Mouse (Mus musculus) kidney, postnatal 14 days (tissue): Measurements from ENCODE around the gene Pik3cb.

Experiments
- DNase-seq: peaks from one replicate; pipeline ENCODE4 v3.0.0; 2022; ENCODE audit warnings: mixed read lengths

Pik3cb gene

GRCm38 (mm10) chr9:99146855-99147735, 6.7 kb upstream of the Pik3cb start:
- no peak for DNase-seq

DNA sequence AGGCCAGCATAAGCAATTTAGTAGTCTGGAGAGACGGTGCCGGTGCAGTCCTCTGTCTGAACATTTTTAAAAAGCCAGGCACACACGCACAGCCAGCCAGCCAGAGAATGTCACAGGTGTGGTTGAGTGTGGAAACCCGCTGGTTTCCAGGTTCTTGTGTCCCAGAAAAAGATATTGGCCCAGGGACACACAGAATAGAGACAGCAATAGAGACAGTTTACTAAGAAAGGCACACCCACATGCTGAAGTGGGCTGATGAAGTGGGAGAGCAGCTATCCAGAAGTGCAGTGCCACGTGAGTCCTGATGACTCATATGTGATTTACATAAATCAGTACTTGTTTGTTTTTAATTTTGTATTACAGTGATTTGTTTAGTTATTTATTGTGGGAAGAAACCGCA, 5.3 kb upstream of the Pik3cb start:
- DNase-seq = no peak

DNA sequence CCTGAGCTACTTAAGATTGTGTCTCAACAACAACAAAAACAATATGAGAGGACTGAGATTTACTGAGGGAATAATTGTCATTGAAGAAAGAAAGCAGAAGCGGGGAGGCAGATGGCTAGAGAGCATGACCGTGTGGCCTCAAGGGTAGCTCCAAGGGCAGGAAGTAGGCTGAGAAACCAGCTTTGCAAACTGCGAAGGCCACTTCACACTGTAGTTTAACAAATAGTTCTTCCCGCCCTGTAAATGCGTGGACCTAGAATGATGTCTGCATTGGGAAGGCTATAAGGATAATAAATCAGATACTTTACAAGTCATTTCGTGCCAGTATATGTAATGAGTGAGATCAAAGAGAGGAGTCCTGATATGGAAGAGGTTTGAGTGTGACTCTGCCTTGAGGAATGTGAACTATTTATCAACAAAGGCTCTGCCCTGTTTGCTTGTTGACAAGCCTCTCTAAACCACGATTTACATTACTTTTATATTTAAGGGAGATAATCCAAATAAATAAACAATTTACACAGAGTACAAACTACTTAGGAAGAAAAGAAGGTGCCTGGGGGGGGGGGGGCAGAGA, 4.1 kb upstream of the Pik3cb start:
- DNase-seq = no peak

- DNase-seq = no peak
Measured at GRCm38 (mm10) chr9:99141618-99142017, 1.2 kb upstream of the Pik3cb start.

GRCm38 (mm10) chr9:99141171-99141570, 750 bp upstream of the Pik3cb start:
- DNase-seq = no peak

GRCm38 (mm10) chr9:99139194-99140023, 1.0 kb downstream of the Pik3cb start:
- no peak for DNase-seq

DNA sequence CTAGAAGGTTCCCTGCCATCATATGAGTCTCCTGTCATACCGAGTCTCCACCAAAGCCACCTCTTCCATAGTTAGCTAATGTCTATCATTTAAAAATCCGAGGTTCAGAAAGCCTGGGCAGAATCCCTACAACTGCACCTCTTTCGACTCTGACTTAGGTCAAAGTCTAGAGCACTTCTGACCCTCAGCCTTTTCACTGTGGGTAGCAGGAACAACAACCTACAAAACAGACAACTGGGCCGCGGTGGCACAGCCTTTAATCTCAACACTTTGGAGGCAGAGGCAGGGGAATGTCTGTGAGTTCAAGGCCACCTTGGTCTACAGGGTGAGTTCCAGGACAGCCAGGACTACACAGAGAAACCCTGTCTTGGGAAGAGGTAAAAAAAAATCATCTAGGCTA, 3.1 kb downstream of the Pik3cb start:
- DNase-seq = peak; percentile 41

GRCm38 (mm10) chr9:99131951-99132470, 8.4 kb downstream of the Pik3cb start:
- DNase-seq = peak; percentile 52

GRCm38 (mm10) chr9:99131119-99131518, 9.3 kb downstream of the Pik3cb start:
- no peak for DNase-seq

DNA sequence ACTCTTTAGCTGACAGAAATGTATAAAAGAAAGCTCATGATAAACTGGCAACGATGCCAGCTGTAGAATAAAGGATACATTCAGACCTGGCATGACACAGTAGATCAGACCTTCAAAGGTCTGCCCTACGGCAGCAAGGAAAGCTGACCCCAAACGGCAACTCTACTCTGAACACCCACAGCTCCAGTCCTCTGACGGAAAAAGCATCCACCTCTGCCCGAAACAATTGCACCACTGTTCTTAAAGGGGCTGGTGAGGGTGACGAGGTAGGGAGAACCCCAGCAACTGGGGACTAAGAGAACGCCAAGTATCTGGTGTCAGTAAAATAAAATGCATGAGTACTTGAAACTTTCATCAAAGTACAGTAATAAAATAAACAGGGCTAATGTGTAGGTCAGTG, 12.8 kb downstream of the Pik3cb start:
- no peak for DNase-seq

GRCm38 (mm10) chr9:99122749-99123148, 17.7 kb downstream of the Pik3cb start:
- no peak for DNase-seq

DNA sequence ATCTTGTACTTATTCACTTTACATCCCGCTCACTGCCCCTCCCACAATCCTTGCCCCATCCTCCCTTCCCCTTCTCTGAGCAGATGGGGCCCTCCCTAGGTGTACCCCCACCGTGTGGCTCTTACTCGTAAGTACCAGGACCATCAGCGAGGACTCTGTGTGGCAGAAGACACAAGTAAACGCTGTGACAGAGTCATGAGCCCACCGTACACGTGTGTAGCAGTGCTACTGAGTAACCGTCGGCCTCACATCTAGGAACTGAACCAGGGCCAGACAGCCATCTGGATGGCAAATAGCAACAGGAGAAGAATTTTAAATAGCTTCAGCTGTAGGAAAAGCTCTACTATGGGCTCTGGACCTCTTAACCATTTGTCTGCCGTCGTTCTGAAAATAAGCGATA, 28.0 kb downstream of the Pik3cb start:
- no peak for DNase-seq

- DNase-seq = no peak
Measured at GRCm38 (mm10) chr9:99111085-99111484, 29.3 kb downstream of the Pik3cb start.

DNA sequence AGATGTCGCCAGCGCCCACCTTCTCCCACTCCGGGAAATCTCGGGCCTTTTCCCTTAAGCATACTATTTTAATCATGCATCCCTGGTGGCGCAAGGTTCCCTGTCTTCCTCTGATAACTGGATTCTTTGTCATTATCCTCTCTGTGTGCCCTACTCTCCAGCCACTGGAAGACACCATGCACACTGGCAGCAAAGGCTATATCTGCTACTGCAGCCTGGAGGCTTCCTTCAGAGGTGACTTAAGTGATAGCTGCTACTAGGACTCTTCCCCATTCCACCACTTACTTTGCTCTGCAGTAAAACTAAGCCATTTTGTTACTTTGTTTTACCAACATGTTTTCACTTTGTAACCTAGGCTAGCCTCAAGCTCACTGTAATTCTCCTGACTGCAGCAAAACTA, 30.2 kb downstream of the Pik3cb start:
- no peak for DNase-seq

- no peak for DNase-seq
Measured at GRCm38 (mm10) chr9:99109585-99109984, 30.8 kb downstream of the Pik3cb start.

GRCm38 (mm10) chr9:99104449-99104848, 36.0 kb downstream of the Pik3cb start:
- DNase-seq = no peak

- no peak for DNase-seq
Measured at GRCm38 (mm10) chr9:99103865-99104264, 36.6 kb downstream of the Pik3cb start.

DNA sequence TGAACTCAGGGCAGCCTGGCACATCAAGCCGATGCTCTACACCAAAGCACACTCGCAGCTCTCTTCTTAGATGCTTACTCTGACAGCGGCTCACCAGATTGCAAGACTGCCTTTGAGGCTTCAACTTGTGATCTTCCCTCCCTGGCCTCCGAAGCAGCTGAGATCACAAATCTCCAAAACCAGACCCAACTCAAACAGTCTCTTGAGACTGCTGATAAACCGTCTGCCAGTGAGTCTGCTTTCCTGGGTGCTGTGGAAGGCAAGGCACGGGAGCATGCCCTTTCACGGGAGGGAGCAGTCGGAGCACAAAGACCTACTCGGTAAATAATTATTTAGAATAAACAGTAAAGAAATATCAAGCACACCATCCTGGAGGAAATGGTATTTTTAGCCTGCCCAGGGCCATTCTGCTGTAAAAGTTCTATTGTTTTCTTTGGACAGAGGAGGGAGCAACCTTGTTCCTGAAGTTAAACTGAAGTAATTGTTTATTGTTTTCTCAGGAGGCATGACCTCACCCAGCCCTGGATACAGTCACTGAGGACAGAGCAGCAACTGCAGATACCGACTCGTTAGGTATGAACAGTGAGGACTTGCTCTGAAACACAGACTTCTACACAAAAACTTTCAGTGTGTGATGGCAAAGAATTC, 41.8 kb downstream of the Pik3cb start:
- DNase-seq = peak; percentile 34

DNA sequence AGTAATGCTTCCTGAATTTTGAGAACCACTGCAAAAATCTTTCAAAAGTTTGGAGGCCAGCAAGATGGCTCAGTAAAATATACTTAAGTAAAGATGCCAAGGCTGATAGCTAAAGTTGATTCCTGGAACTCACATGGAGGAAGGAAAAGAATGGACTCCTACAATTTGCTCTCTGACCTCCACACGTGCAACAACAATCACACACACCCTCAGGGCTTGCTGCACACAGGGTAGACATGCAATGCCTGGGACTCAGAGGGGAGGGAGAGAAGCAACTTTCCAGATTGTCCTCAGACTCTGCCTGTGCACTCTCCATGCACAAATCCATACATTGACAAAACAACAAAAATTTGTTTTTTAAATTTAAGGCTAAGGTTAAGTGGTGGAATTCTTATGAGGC, 42.8 kb downstream of the Pik3cb start:
- DNase-seq = no peak

- DNase-seq = no peak
Measured at GRCm38 (mm10) chr9:99095192-99095591, 45.2 kb downstream of the Pik3cb start.

DNA sequence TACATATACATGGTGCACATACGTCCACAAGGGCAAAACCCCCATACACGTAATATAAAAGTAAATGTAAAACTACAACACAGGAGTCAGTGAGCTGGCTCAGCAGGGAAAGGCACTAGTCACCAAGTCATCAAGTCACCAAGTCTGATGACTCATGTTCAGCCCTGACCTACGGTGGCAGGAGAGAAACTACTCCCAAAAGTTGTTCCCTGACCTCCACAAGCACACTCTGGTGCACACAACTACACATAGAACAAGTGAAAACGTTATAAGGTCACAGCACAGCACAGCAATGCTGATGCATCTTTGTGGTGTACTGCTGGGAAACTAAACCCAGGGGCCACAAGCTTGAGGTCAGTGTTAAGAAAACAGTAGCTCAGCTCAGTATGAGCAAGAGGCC, 49.9 kb downstream of the Pik3cb start:
- DNase-seq = no peak

DNA sequence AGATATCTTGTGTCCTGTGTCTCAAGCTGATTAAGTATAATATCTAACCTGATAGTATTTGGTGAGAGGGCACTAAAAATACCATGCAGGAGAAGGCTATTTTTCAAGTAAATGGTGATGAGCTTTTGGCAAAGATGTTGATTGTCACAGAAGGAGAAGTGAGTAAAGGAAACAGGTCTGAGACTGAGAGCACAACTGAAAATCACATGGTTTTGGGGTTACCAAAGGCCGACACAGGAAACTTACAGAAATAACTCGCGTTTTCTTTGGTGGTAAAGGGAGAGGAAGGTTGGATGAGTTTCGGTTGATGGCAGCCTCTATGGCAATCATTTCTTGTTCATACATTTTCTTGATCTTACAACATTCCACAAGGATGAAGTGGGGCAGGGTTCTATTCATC, 50.5 kb downstream of the Pik3cb start:
- no peak for DNase-seq

DNA sequence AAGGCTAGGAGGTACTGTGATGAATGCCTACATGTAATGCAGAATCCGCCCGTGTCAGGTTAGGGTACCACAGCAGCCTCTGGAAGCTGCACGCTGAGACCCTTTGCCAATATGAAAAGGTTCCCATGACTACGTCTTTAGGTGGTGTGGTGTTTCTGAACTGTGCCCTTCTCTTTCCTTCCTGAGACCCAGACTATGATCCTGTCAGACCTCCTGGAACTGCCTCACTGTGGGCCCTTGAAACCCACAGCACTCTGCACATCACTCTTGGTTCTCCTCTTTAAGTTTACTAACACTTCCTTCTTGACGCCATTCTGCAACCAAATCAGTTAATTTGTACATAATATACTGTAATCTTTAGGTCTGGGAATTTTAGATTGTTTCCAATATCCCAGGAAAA, 58.7 kb downstream of the Pik3cb start:
- no peak for DNase-seq
